Mouse (Mus musculus) cortical plate, adult 2 months (tissue): ENCODE measurements at regions not wholly inside any gene's neighbourhood (a gene's known extent, or its start where the extent isn't known, plus 50 kb on each side); places are given as distances from the start of the nearest gene placed in this dataset.

Experiments
- H3K27ac ChIP-seq: fragments of 200-500 bp; 2 replicates; pipeline ENCODE4 v1.5.1; 2012; ENCODE audit warnings: low read length, control low read depth, inconsistent platforms; ENCODE audit not compliant: insufficient read depth
- H3K4me1 ChIP-seq: fragments of 200-500 bp; 2 replicates; pipeline ENCODE4 v1.6.1; 2011; ENCODE audit warnings: low read length; ENCODE audit not compliant: control insufficient read depth, insufficient read depth
- H3K4me3 ChIP-seq: fragments of 200-500 bp; 2 replicates; pipeline ENCODE4 v1.5.1; 2011; ENCODE audit warnings: mild to moderate bottlenecking, low read length, control low read depth; ENCODE audit not compliant: insufficient read depth
- CTCF ChIP-seq: fragments of 200-500 bp; IDR thresholded peaks from 2 replicates; pipeline ENCODE4 v1.5.1; 2011; ENCODE audit warnings: mild to moderate bottlenecking, control low read depth, low read length; ENCODE audit not compliant: insufficient read depth; ENCODE audit errors: extremely low read depth
- POLR2A ChIP-seq: fragments of 200-500 bp; IDR thresholded peaks from 2 replicates; pipeline ENCODE4 v1.6.1; 2011; ENCODE audit warnings: mild to moderate bottlenecking, low read length, control low read depth; ENCODE audit not compliant: insufficient read depth; ENCODE audit errors: extremely low read depth

- no peak overlapping the region for H3K4me3 ChIP-seq
- no peak for TF ChIP-seq POLR2A
- no peak for TF ChIP-seq CTCF
- peaks cover 2% of the 10 kb centered on the region for H3K4me1 ChIP-seq
- H3K27ac ChIP-seq: peak overlapping the region; percentile 90; the same call in 1 of the 2 replicates
These were observed 275.5 kb downstream of the Cdh10 start for GRCm38 (mm10) chr15:19094061-19094810.

GRCm38 (mm10) chr15:19114951-19115350 lies 296.2 kb downstream of the Cdh10 start:
- Histone ChIP-seq H3K4me3 (no peak overlapping the region), H3K27ac (no peak overlapping the region), H3K4me1 (no peaks in the 10 kb centered on the region)
- TF ChIP-seq POLR2A: no peak
- no peak for TF ChIP-seq CTCF

DNA sequence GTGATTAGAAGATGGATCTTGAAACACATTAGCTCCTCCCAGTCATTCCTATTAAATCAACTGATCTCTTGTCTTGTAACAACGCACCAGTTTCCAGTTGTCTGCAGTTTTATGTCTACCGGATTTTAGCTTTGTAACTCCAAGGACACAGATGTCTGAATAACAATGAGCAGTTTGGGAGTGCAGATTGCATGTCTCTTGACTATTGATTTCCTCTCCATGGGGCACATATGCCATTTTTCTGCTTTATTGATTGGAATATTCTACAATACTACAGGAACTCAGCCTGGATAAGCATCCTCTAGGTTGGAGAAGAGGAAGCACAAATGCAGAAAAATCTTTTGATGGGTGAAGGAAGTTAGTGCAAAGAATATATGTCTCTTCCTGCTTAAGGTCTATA lies 300.2 kb downstream of the Cdh10 start:
- Histone ChIP-seq H3K4me1 (no peaks in the 10 kb centered on the region), H3K27ac (no peak overlapping the region), H3K4me3 (no peak overlapping the region)
- TF ChIP-seq POLR2A (no peak), CTCF (no peak)

DNA sequence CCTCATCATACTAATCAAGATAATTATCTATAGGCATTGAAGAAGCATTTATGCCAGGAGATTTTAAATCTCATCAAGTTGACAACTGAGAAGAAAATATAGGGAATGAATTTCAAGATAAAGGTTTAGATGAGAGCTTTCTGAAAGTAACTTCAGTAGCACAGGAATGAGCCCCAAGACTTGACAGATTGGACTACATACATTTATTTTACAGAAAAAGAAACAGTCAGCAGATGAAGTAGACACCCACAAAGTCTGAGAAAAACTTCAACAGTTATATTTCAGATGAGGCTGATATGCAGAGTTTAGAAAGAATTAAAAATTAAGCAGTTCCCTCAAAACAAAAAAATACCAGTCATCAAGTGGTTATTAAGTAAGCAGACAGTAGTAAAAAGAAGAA lies 308.7 kb downstream of the Cdh10 start:
- Histone ChIP-seq H3K4me1 (no peaks in the 10 kb centered on the region), H3K4me3 (no peak overlapping the region), H3K27ac (no peak overlapping the region)
- TF ChIP-seq POLR2A (no peak), CTCF (no peak)

DNA sequence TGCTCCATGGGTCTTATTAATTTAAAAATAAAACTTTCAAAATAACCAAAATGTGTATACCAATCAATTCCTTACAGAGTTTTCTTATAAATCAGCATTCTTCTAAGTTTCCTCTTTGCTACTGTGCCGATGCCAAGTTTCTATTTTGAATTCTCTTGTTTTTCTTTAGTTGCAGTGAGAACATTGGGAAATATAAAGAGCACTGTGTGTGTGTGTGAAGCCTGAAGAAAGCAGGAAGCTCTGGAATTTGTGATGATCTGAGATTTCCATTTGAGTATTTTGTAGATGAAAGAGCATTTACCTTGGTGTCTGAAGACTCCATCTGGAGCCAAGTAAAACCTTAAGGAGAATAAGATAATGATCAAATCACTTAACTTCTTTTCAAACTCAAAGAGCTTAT lies 310.6 kb downstream of the Cdh10 start:
- H3K27ac ChIP-seq: no peak overlapping the region
- H3K4me3 ChIP-seq: no peak overlapping the region
- TF ChIP-seq CTCF (no peak), POLR2A (no peak)

GRCm38 (mm10) chr15:19153682-19154081 lies 334.9 kb downstream of the Cdh10 start:
- TF ChIP-seq POLR2A (no peak), CTCF (no peak)

More for the DNA sequence above, 310.6 kb downstream of the Cdh10 start:
- no peaks in the 10 kb centered on the region for H3K4me1 ChIP-seq

DNA sequence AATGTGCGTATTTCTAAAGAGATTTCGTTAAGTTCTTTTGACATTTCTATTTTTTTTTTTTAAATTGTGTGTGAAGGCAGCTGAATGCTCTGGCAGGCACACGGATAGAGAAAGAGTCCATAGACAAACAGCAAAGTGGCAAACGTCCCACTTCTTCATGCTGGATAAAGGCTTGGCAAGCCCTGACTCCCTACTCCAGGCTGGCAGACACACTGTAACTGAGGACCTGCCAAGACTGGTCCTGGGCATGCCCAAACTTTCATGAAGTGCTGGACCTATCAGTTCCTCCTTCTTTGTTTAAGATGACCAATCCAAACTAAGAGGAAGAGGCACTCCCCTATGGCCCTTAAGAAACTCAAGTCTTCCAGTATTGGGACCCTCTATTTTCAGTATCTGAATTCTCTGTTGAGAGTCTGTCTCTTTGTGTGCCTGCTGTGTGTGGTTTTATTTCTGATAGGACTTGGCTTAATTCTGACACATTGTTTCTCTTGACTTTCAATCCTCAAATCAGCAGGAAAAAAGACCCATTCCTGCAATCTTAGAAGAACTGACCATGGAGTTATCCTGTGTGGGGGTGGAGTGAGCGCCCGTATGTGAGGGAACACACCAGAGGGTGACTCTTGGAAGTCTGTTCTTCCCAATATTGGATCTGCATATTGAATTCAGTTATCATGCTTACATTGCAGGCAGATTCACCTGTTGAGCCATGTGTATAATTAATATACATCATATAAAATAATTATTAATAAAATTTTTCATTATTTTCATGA lies 343.6 kb downstream of the Cdh10 start:
- TF ChIP-seq CTCF (no peak), POLR2A (no peak)
- Histone ChIP-seq H3K4me3 (no peak overlapping the region), H3K4me1 (no peaks in the 10 kb centered on the region), H3K27ac (no peak overlapping the region)

More at GRCm38 (mm10) chr15:19153682-19154081, 334.9 kb downstream of the Cdh10 start:
- H3K4me1 ChIP-seq: no peaks in the 10 kb centered on the region
- no peak overlapping the region for H3K4me3 ChIP-seq
- no peak overlapping the region for H3K27ac ChIP-seq

GRCm38 (mm10) chr15:19175470-19175869 lies 356.7 kb downstream of the Cdh10 start:
- no peaks in the 10 kb centered on the region for H3K4me1 ChIP-seq
- no peak for TF ChIP-seq POLR2A
- TF ChIP-seq CTCF: no peak
- H3K4me3 ChIP-seq: no peak overlapping the region
- no peak overlapping the region for H3K27ac ChIP-seq
